Mouse (Mus musculus) spleen, adult 18-20 months (tissue): ENCODE results near the gene Atf4.

Source experiments
- DNase-seq, 2 experiments: peaks; one replicate each; pipeline ENCODE4 v3.0.0; 2022; ENCODE audit warnings: mixed read lengths in 2 of 2

Gene Atf4

DNA sequence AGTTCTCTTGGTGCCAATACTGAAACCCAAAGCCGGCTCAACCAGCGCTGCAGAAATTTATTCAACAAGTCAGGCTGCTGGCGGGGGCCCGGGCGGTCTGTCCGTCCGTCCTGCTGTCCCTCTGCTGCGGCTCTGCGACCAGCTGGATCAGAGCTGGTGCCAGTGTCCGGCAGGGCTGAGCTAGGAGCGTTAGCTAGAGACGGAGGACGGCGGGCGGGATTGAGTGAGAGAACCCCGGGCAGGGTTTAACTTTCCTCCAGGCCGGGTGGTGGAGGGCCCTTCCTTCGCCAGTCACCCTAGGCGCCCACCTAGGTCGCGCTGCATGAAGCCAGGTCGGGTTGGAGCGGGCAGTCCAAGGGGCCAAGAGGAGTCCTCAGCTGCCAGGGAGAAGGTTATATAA is 33.1 kb downstream of the Atf4 start:
- no peak for DNase-seq

- peak; percentile 66 to 85 for DNase-seq
Observed at GRCm38 (mm10) chr15:80289436-80289835, 34.5 kb downstream of the Atf4 start.

DNA sequence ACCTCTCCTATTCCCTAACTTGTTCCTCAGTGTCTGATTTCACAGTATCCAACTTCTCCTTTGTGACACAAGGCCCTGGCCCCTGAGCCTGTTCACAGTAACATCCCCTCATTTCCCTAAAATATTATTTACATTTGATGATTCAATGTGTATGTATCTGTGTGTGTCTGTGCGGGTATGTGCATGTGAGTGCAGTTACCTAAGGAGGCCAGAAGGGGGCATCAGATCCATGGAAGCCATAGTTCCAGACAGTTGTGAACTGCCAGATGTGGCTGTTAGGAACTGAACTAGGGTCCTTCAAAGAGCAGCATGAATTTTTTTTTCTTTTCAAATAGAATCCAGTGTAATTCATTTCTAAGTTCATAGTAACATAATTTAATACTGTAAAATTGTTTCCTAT is 42.2 kb downstream of the Atf4 start:
- DNase-seq, result no peak

GRCm38 (mm10) chr15:80303779-80304178 is 48.8 kb downstream of the Atf4 start:
- no peak for DNase-seq

- DNase-seq, result no peak
Observed at GRCm38 (mm10) chr15:80304188-80304587, 49.2 kb downstream of the Atf4 start.

DNA sequence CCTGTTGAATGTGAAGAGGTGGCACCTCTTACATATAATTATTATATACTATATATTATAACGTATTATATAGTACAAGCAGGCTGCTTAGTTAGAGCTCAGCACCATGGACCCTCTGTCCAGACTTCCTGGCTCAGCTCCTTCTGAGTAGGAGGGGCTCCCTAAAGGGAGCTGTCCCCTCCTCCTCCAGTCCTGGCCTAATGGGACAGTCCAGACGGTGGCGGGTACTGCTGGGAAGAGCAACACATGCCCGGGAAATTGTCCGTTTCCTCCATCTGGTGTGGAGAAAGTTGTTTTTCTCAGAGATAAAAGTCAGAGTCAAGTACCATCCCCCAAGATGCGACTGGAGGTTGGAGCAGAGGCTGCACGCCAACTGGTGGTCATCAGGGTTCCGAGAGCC is 51.2 kb downstream of the Atf4 start:
- DNase-seq, result no peak
